Mouse (Mus musculus): ENCODE results near the gene Klk1b3.
A peak's percentile ranks its signal among the peaks of the same experiment; 100 is the strongest.
"Not testable (repeated sequence)": the region's sequence is repeated elsewhere in the genome, so short reads cannot be mapped to it uniquely, and the experiment has no call there.

The Klk1b3 gene

GRCm38 (mm10) chr7:44247971-44248370, 50.0 kb downstream of the Klk1b3 start:
- TF ChIP-seq NANOG (IDR thresholded peaks at IDR 0.05; ENCODE audit: borderline replicate concordance, low read length) (no peak), CTCF (conservative IDR thresholded peaks at IDR 0.05; ENCODE audit: low read length) (no peak), POU5F1 (IDR thresholded peaks at IDR 0.05; ENCODE audit: borderline replicate concordance, low read length) (no peak)
- peaks cover 50% of the 10 kb centered on the region for H3K4me1 ChIP-seq (replicated peaks; ENCODE audit: low read depth, low read length)

GRCm38 (mm10) chr7:44249248-44249647, 51.3 kb downstream of the Klk1b3 start:
- peaks cover 63% of the 10 kb centered on the region for H3K36me3 ChIP-seq (ENCODE audit: insufficient read depth, low read length)
- peaks cover 60% of the 10 kb centered on the region for H3K4me1 ChIP-seq (replicated peaks; ENCODE audit: low read depth, low read length)
- no peaks in the 10 kb centered on the region for H3K9me3 ChIP-seq (ENCODE audit: low read length)
- peak overlapping the region; percentile 35; the same call in 1 of the 2 replicates for H3K4me3 ChIP-seq (replicated peaks; ENCODE audit: low read length)
- TF ChIP-seq CTCF (conservative IDR thresholded peaks at IDR 0.05; ENCODE audit: low read length) (no peak), POU5F1 (IDR thresholded peaks at IDR 0.05; ENCODE audit: borderline replicate concordance, low read length) (no peak), NANOG (IDR thresholded peaks at IDR 0.05; ENCODE audit: borderline replicate concordance, low read length) (no peak)
- H3K27me3 ChIP-seq (ENCODE audit: insufficient read depth, low read length), result no peaks in the 10 kb centered on the region

More at GRCm38 (mm10) chr7:44247971-44248370, 50.0 kb downstream of the Klk1b3 start:
- no peaks in the 10 kb centered on the region for H3K27me3 ChIP-seq (ENCODE audit: insufficient read depth, low read length)
- peaks cover 52% of the 10 kb centered on the region for H3K36me3 ChIP-seq (ENCODE audit: insufficient read depth, low read length)
- no peaks in the 10 kb centered on the region for H3K9me3 ChIP-seq (ENCODE audit: low read length)
- H3K4me3 ChIP-seq (replicated peaks; ENCODE audit: low read length), result peak overlapping the region; percentile 99

- peaks cover 63% of the 10 kb centered on the region for H3K36me3 ChIP-seq (ENCODE audit: insufficient read depth, low read length)
- not testable (repeated sequence) for H3K27me3 ChIP-seq (ENCODE audit: insufficient read depth, low read length)
Measured at GRCm38 (mm10) chr7:44250732-44251275, 52.8 kb downstream of the Klk1b3 start.

More at GRCm38 (mm10) chr7:44250732-44251275, 52.8 kb downstream of the Klk1b3 start:
- Histone ChIP-seq H3K4me3 (replicated peaks; ENCODE audit: low read length) (0 out of 2 replicates have a peak overlapping the region, but pooled peaks have one; percentile 7), H3K4me1 (replicated peaks; ENCODE audit: low read depth, low read length) (peaks cover 60% of the 10 kb centered on the region)
- H3K9me3 ChIP-seq (ENCODE audit: low read length), result not testable (repeated sequence)
